Mouse (Mus musculus): ENCODE data around the gene 1700028P14Rik.

GRCm38 (mm10) chr19:23652644-23653043, at the start of gene 1700028P14Rik:
- no peak for TF ChIP-seq ZC3H11A (IDR thresholded peaks at IDR 0.05; ENCODE audit: borderline replicate concordance, low read depth, low read length)
- peak; percentile 86 for TF ChIP-seq HCFC1 (IDR thresholded peaks at IDR 0.05; ENCODE audit: borderline replicate concordance, insufficient read depth, low read length)
